Mouse (Mus musculus) lung, postnatal 0 days (tissue): ENCODE measurements at regions not wholly inside any gene's neighbourhood (a gene's known extent, or its start where the extent isn't known, plus 50 kb on each side); places are given as distances from the start of the nearest gene placed in this dataset.

Experiments
- CTCF ChIP-seq: IDR thresholded peaks from 2 replicates; pipeline ENCODE4 v1.5.1; 2016; ENCODE audit warnings: antibody characterized with exemption, mild to moderate bottlenecking
- EP300 ChIP-seq: IDR thresholded peaks from 2 replicates; pipeline ENCODE4 v1.6.1; 2016; ENCODE audit warnings: antibody characterized with exemption, mild to moderate bottlenecking, control low read depth

DNA sequence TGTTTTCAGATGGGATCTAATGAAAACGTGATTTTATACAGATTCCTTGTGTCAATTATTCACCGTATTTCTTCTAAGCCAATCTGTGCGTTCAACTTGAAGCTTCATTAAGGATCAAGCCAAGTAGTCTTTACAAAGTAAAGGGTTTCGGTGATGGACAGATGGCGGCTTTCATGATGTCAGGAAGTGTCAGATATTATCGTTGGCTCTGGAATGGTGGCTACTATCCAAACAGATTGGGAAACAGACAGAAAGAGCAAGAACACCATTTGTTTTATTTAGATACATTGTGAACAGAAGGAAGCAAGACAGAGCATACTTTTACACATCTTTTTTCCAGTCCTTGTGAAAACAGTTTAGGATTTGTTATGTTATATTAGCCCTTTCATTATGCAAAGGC lies 269.3 kb downstream of the Etv1 start:
- TF ChIP-seq CTCF (no peak), EP300 (no peak)
